Mouse (Mus musculus): ENCODE data around the gene Ints2.
"Not testable (repeated sequence)": the region's sequence is repeated elsewhere in the genome, so short reads cannot be mapped to it uniquely, and the experiment has no call there.

The Ints2 gene

GRCm38 (mm10) chr11:86257460-86258076 lies at the start of gene Ints2:
TSS of gene Ints2 (minus strand) at chr11:86257575.
- DNase-seq: peak; percentile 97

GRCm38 (mm10) chr11:86292201-86292600 lies 34.8 kb upstream of the Ints2 start:
- DNase-seq: not testable (repeated sequence)

GRCm38 (mm10) chr11:86291714-86292113 lies 34.3 kb upstream of the Ints2 start:
- no peak for DNase-seq

- no peak for DNase-seq
Measured at GRCm38 (mm10) chr11:86285729-86286128, 28.4 kb upstream of the Ints2 start.

GRCm38 (mm10) chr11:86278442-86279102 lies 21.2 kb upstream of the Ints2 start:
- no peak for DNase-seq

GRCm38 (mm10) chr11:86257054-86257453 lies 321 bp downstream of the Ints2 start:
- DNase-seq: no peak

GRCm38 (mm10) chr11:86253342-86253741 lies 4.0 kb downstream of the Ints2 start:
- DNase-seq: no peak

GRCm38 (mm10) chr11:86232446-86232845 lies 24.9 kb downstream of the Ints2 start:
- no peak for DNase-seq

- DNase-seq: no peak
Measured at GRCm38 (mm10) chr11:86231781-86232350, 25.5 kb downstream of the Ints2 start.

- DNase-seq: no peak
Measured at GRCm38 (mm10) chr11:86226646-86227180, 30.7 kb downstream of the Ints2 start.

GRCm38 (mm10) chr11:86225761-86226160 lies 31.6 kb downstream of the Ints2 start:
- no peak for DNase-seq

- no peak for DNase-seq
Measured at GRCm38 (mm10) chr11:86211803-86212202, 45.6 kb downstream of the Ints2 start.

GRCm38 (mm10) chr11:86209123-86209522 lies 48.3 kb downstream of the Ints2 start:
- DNase-seq: no peak

- no peak for DNase-seq
Measured at GRCm38 (mm10) chr11:86205876-86206275, 51.5 kb downstream of the Ints2 start.

GRCm38 (mm10) chr11:86205031-86205430 lies 52.3 kb downstream of the Ints2 start:
- DNase-seq: no peak

- peak in 1 of 2 experiments; percentile 8 for DNase-seq
Measured at GRCm38 (mm10) chr11:86201901-86202675, 55.3 kb downstream of the Ints2 start.

GRCm38 (mm10) chr11:86201037-86201786 lies 56.2 kb downstream of the Ints2 start, which contains the start of gene Brip1:
TSS of gene Brip1 (minus strand) at chr11:86201193.
- peak; percentile 89 to 92 for DNase-seq

- DNase-seq: no peak
Measured at GRCm38 (mm10) chr11:86200460-86201021, 56.8 kb downstream of the Ints2 start.

GRCm38 (mm10) chr11:86199733-86200132 lies 57.6 kb downstream of the Ints2 start:
- DNase-seq: no peak

- DNase-seq: not testable (repeated sequence)
Measured at GRCm38 (mm10) chr11:86185224-86185623, 72.2 kb downstream of the Ints2 start.

- no peak for DNase-seq
Measured at GRCm38 (mm10) chr11:86175833-86176232, 81.5 kb downstream of the Ints2 start.

GRCm38 (mm10) chr11:86174173-86174572 lies 83.2 kb downstream of the Ints2 start:
- peak; percentile 34 to 45 for DNase-seq
